Mouse (Mus musculus): Measurements from ENCODE around the gene Slc41a2. TPM values are rescaled to one million over a fixed set of nuclear protein-coding genes. Genes with fewer than 3 reads are reported as not detected.

Gene Slc41a2
- total and polyA plus RNA-seq, 3 experiments: 0.05 TPM; not detected in 2

DNA sequence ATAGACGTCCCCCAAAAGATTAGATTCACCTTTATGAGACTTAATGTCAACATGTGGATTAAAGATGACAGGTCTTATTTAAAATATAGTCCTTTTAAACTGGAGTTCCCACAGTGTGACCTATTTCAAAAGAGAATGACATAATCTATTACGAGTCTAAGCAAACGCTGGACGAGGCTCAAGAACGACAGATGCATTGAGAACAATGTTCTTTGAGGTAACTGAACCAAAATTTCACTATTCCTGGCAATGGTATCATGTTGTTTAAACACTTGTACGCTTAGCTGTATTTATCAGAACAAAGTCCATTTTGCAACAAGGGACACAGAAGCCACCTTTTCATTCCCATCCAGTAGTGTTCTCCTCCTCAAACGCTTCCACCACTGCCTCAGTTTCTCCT, 27.3 kb downstream of the Slc41a2 start:
- ATAC-seq (ENCODE audit: extremely low read depth, insufficient number of reproducible peaks, low FRiP score, poor library complexity, severe bottlenecking): no peak
- no peak for TF ChIP-seq CTCF (IDR thresholded peaks at IDR 0.05; ENCODE audit: low read depth, low read length)
- TF ChIP-seq TAL1 (conservative IDR thresholded peaks at IDR 0.05; ENCODE audit: low read depth, low read length): no peak
- no peak for TF ChIP-seq GATA2 (IDR thresholded peaks at IDR 0.05; ENCODE audit: borderline replicate concordance, low read depth, low read length)
- TF ChIP-seq GATA1 (IDR thresholded peaks at IDR 0.05; ENCODE audit: borderline replicate concordance, low read length): no peak
- TF ChIP-seq POLR2AphosphoS5 (IDR thresholded peaks at IDR 0.05; ENCODE audit: insufficient replicate concordance, low read depth, low read length): no peak
- Histone ChIP-seq H3K9me3 (replicated peaks) (peaks cover 4% of the 10 kb centered on the region; the same call in 1 of the 2 replicates), H3K36me3 (replicated peaks) (no peaks in the 10 kb centered on the region), H3K4me3 (ENCODE audit: low read depth, low read length) (no peak overlapping the region), H3K4me1 (ENCODE audit: insufficient read depth, low read depth, low read length) (no peaks in the 10 kb centered on the region), H3K27me3 (ENCODE audit: insufficient read depth, low read length) (peaks cover 9% of the 10 kb centered on the region; the same call in 1 of the 2 replicates)
- no peak for DNase-seq (ENCODE audit: low spot score)

DNA sequence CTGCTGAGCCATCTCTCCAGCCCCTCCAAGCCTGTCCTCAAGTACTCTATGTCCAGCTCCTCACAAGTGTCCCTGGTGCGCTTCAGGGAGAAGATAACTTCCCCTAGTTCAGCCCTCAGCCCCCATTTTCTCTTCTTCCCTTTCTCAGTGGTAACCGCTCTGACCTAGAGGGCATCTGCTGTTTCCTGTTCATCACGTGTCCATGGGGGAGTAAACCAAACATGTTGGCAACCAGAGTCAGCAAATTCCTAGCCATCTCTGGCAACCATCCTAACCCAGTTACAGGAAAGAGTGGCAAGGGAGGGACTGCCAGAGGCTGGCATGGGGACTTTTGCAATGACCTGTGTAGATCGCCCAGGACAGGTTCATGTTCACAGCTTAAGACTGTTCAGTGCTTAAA, 36.0 kb downstream of the Slc41a2 start:
- TF ChIP-seq CTCF (IDR thresholded peaks at IDR 0.05; ENCODE audit: low read depth, low read length): no peak
- ATAC-seq (ENCODE audit: extremely low read depth, insufficient number of reproducible peaks, low FRiP score, poor library complexity, severe bottlenecking) (no peak), DNase-seq (ENCODE audit: low spot score) (no peak)
- Histone ChIP-seq H3K4me3 (ENCODE audit: low read depth, low read length) (no peak overlapping the region), H3K27me3 (ENCODE audit: insufficient read depth, low read length) (0 out of 2 replicates have a peak, but pooled peaks cover 2% of the 10 kb centered on the region), H3K36me3 (replicated peaks) (no peaks in the 10 kb centered on the region), H3K4me1 (ENCODE audit: insufficient read depth, low read depth, low read length) (peaks cover 3% of the 10 kb centered on the region; the same call in 1 of the 2 replicates), H3K9me3 (replicated peaks) (no peaks in the 10 kb centered on the region)

DNA sequence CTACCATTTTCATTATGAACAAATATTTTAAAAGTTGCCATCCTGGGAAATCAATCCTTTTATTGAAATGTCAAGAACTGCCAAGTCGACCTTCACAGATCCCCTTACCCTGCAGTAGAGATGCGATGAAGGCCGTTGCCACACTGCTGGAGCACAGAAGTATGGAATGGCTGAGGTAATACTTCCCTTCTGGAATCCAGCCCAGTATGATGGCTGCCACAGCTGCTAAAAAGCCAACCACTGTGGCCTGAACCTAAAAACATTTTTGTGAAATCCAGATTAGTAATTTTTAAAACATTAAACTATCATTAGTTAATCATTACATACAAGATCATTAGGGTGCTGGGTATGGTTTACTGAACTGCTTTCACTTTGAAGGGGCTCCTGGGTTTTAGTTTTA, 36.6 kb downstream of the Slc41a2 start:
- Histone ChIP-seq H3K4me1 (ENCODE audit: insufficient read depth, low read depth, low read length) (peaks cover 3% of the 10 kb centered on the region; the same call in 1 of the 2 replicates), H3K36me3 (replicated peaks) (no peaks in the 10 kb centered on the region), H3K27me3 (ENCODE audit: insufficient read depth, low read length) (peaks cover 3% of the 10 kb centered on the region; the same call in 1 of the 2 replicates), H3K9me3 (replicated peaks) (no peaks in the 10 kb centered on the region), H3K4me3 (ENCODE audit: low read depth, low read length) (no peak overlapping the region)
- no peak for DNase-seq (ENCODE audit: low spot score)
- ATAC-seq (ENCODE audit: extremely low read depth, insufficient number of reproducible peaks, low FRiP score, poor library complexity, severe bottlenecking): no peak
- TF ChIP-seq TAL1 (conservative IDR thresholded peaks at IDR 0.05; ENCODE audit: low read depth, low read length) (no peak), CTCF (IDR thresholded peaks at IDR 0.05; ENCODE audit: low read depth, low read length) (no peak)

DNA sequence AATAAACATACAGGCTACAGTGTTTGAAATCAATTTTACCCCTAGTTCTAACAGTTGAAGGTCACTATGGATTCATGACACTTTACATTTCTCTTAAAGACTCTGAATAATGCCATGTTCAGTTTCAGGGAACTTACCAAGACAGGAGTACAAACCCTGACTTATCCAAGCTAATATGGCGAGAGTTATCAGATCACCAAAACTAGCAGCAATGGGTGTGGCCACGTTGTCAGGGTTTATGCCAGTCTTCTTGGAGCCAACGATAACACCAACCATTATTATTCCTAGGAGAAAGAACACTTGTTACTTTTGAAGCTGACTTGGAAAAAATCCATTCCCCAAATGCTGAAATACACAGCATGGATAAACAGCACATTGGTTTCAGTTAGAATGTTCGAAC, 40.7 kb downstream of the Slc41a2 start:
- Histone ChIP-seq H3K4me3 (ENCODE audit: low read depth, low read length) (no peak overlapping the region), H3K9me3 (replicated peaks) (no peaks in the 10 kb centered on the region), H3K36me3 (replicated peaks) (no peaks in the 10 kb centered on the region), H3K4me1 (ENCODE audit: insufficient read depth, low read depth, low read length) (peaks cover 3% of the 10 kb centered on the region; the same call in 1 of the 2 replicates), H3K27me3 (ENCODE audit: insufficient read depth, low read length) (peaks cover 5% of the 10 kb centered on the region)
- no peak for TF ChIP-seq POLR2AphosphoS5 (IDR thresholded peaks at IDR 0.05; ENCODE audit: insufficient replicate concordance, low read depth, low read length)
- no peak for TF ChIP-seq TAL1 (conservative IDR thresholded peaks at IDR 0.05; ENCODE audit: low read depth, low read length)
- no peak for TF ChIP-seq CTCF (IDR thresholded peaks at IDR 0.05; ENCODE audit: low read depth, low read length)
- no peak for TF ChIP-seq GATA1 (IDR thresholded peaks at IDR 0.05; ENCODE audit: borderline replicate concordance, low read length)
- TF ChIP-seq GATA2 (IDR thresholded peaks at IDR 0.05; ENCODE audit: borderline replicate concordance, low read depth, low read length): no peak
- DNase-seq (ENCODE audit: low spot score) (no peak), ATAC-seq (ENCODE audit: extremely low read depth, insufficient number of reproducible peaks, low FRiP score, poor library complexity, severe bottlenecking) (no peak)

DNA sequence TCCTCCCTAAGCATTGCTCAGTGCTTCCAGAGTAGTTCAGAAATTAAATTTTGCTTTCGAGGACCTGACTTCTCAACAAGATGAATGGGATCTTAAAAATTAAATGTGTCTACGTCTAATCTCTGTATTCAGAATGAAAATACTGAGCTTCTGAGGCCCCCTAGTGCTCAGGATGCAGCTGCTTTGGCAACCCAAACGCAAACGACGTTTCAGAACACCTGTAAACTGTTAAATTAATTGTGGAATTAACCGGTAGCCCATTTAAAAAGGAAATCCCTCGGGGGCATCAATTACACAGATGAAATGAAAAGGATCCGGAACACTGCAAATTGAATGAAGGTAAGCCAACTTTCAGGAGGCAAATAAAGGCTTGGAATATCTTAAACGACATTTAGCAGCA, 42.9 kb downstream of the Slc41a2 start:
- peaks cover 3% of the 10 kb centered on the region; the same call in 1 of the 2 replicates for H3K4me1 ChIP-seq (ENCODE audit: insufficient read depth, low read depth, low read length)
- TF ChIP-seq GATA2 (IDR thresholded peaks at IDR 0.05; ENCODE audit: borderline replicate concordance, low read depth, low read length) (no peak), GATA1 (IDR thresholded peaks at IDR 0.05; ENCODE audit: borderline replicate concordance, low read length) (no peak), TAL1 (conservative IDR thresholded peaks at IDR 0.05; ENCODE audit: low read depth, low read length) (no peak), CTCF (IDR thresholded peaks at IDR 0.05; ENCODE audit: low read depth, low read length) (no peak), POLR2AphosphoS5 (IDR thresholded peaks at IDR 0.05; ENCODE audit: insufficient replicate concordance, low read depth, low read length) (no peak)
- DNase-seq (ENCODE audit: low spot score) (no peak), ATAC-seq (ENCODE audit: extremely low read depth, insufficient number of reproducible peaks, low FRiP score, poor library complexity, severe bottlenecking) (no peak)
- peaks cover 5% of the 10 kb centered on the region for H3K27me3 ChIP-seq (ENCODE audit: insufficient read depth, low read length)
- no peaks in the 10 kb centered on the region for H3K9me3 ChIP-seq (replicated peaks)
- H3K36me3 ChIP-seq (replicated peaks): no peaks in the 10 kb centered on the region
- no peak overlapping the region for H3K4me3 ChIP-seq (ENCODE audit: low read depth, low read length)

DNA sequence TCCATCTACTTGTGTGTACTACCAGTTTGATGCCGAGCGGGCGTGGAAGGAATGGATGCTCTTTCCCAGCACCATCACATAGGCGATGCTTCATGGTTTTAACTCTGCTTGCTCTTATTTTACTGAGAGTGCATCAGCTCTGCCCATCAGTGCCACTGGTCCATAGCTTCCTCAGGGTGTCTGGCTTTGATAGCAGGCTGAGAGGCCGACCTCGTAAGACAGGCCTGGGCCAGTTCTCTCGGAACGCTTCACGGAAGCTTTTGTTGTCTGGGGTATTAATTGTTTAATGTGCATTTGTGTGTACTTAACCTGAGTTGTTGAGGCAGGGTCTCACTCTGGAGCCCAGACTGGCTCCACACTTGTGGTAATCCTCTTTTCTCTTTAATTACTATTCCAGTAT, 44.3 kb downstream of the Slc41a2 start:
- no peak overlapping the region for H3K4me3 ChIP-seq (ENCODE audit: low read depth, low read length)
- no peak for DNase-seq (ENCODE audit: low spot score)
- H3K9me3 ChIP-seq (replicated peaks): no peaks in the 10 kb centered on the region
- peaks cover 8% of the 10 kb centered on the region for H3K27me3 ChIP-seq (ENCODE audit: insufficient read depth, low read length)
- H3K36me3 ChIP-seq (replicated peaks): no peaks in the 10 kb centered on the region
- peaks cover 3% of the 10 kb centered on the region; the same call in 1 of the 2 replicates for H3K4me1 ChIP-seq (ENCODE audit: insufficient read depth, low read depth, low read length)
- TF ChIP-seq CTCF (IDR thresholded peaks at IDR 0.05; ENCODE audit: low read depth, low read length) (no peak), TAL1 (conservative IDR thresholded peaks at IDR 0.05; ENCODE audit: low read depth, low read length) (no peak), GATA2 (IDR thresholded peaks at IDR 0.05; ENCODE audit: borderline replicate concordance, low read depth, low read length) (no peak), POLR2AphosphoS5 (IDR thresholded peaks at IDR 0.05; ENCODE audit: insufficient replicate concordance, low read depth, low read length) (no peak), GATA1 (IDR thresholded peaks at IDR 0.05; ENCODE audit: borderline replicate concordance, low read length) (no peak)
- ATAC-seq (ENCODE audit: extremely low read depth, insufficient number of reproducible peaks, low FRiP score, poor library complexity, severe bottlenecking): no peak

DNA sequence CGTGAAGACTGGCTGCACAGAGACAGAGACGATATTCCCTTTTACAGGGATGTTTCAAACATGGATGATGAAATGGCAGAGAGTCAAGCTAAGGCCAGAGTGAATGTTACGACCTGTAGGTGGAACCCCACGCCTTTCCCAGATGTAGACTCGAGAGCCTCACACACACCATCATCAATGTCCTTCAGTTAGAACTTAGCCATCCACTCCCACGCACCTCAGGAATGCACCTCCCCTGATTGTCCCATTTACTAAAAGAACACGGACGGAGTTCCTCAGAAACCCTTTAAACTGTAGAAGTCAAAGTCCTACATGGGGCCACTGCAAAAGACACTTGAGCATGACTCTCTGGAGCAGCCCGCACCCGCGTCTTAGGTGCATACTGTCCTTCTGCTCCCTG, 46.0 kb downstream of the Slc41a2 start:
- peaks cover 16% of the 10 kb centered on the region for H3K27me3 ChIP-seq (ENCODE audit: insufficient read depth, low read length)
- no peaks in the 10 kb centered on the region for H3K9me3 ChIP-seq (replicated peaks)
- no peaks in the 10 kb centered on the region for H3K4me1 ChIP-seq (ENCODE audit: insufficient read depth, low read depth, low read length)
- H3K36me3 ChIP-seq (replicated peaks): no peaks in the 10 kb centered on the region
- no peak for ATAC-seq (ENCODE audit: extremely low read depth, insufficient number of reproducible peaks, low FRiP score, poor library complexity, severe bottlenecking)
- H3K4me3 ChIP-seq (ENCODE audit: low read depth, low read length): no peak overlapping the region
- no peak for DNase-seq (ENCODE audit: low spot score)
- TF ChIP-seq GATA1 (IDR thresholded peaks at IDR 0.05; ENCODE audit: borderline replicate concordance, low read length) (no peak), TAL1 (conservative IDR thresholded peaks at IDR 0.05; ENCODE audit: low read depth, low read length) (no peak), CTCF (IDR thresholded peaks at IDR 0.05; ENCODE audit: low read depth, low read length) (no peak), GATA2 (IDR thresholded peaks at IDR 0.05; ENCODE audit: borderline replicate concordance, low read depth, low read length) (no peak), POLR2AphosphoS5 (IDR thresholded peaks at IDR 0.05; ENCODE audit: insufficient replicate concordance, low read depth, low read length) (no peak)
